Mouse (Mus musculus) bone marrow macrophage, adult 2 months (primary cell): ENCODE results near the gene Chit1.

Source experiments
- CTCF ChIP-seq: IDR thresholded peaks from 2 replicates; pipeline ENCODE4 v1.5.1; 2012; ENCODE audit warnings: low read depth, mild to moderate bottlenecking, low read length, moderate library complexity
- POLR2A ChIP-seq: IDR thresholded peaks from 2 replicates; pipeline ENCODE4 v1.6.1; 2012; ENCODE audit warnings: mild to moderate bottlenecking, low read depth, low read length, borderline replicate concordance

DNA sequence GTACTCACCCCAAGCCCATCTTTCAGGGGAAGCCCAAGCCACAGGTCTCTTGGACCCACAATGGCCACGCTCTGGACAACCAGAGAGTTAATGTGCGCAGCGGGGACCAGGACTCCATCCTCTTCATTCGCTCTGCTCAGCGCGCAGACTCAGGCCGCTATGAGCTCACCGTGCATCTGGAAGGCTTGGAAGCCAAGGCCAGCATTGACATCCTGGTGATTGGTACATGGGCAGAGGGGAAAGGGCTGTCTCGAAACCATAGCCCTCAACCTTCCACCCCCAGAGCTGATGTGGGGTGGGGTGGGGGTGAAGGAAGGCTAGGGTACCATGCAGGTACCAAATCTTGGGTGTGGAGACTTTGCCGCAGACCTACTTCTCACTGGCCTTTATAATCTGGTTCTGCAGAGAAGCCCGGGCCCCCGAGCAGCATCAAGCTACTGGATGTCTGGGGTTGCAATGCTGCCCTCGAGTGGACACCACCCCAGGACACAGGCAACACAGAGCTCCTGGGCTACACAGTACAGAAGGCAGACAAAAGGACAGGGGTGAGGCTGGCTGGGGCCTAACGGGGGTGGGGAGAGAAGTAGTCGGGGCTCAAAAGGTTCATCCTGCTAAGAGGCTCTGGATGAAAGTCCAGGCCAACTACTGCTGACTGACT, 86.4 kb downstream of the Chit1 start:
- TF ChIP-seq CTCF, result no peak
- no peak for TF ChIP-seq POLR2A
